Mouse (Mus musculus) spleen, adult 2 months (tissue): ENCODE measurements around the gene Nabp2. TPM values are rescaled to one million over a fixed set of nuclear protein-coding genes. Genes with fewer than 3 reads are reported as not detected.
A peak's percentile ranks its signal among the peaks of the same experiment; 100 is the strongest.

Experiments
- DNase-seq, 2 experiments: peaks; one replicate each; pipeline versions ENCODE4 v3.0.0 to v3.0.0-alpha.2; 2012 to 2021; ENCODE audit warnings: low spot score in 2 of 2, low read depth in 1 of 2
- H3K27ac ChIP-seq: fragments of 200-500 bp; 2 replicates; pipeline ENCODE4 v1.5.1; 2012; ENCODE audit warnings: low read length, inconsistent platforms; ENCODE audit not compliant: insufficient read depth
- H3K27me3 ChIP-seq: fragments of 200-500 bp; 2 replicates; pipeline ENCODE4 v1.6.1; 2012; ENCODE audit warnings: mild to moderate bottlenecking, moderate library complexity, low read length, inconsistent platforms; ENCODE audit not compliant: control insufficient read depth, insufficient read depth
- H3K36me3 ChIP-seq: fragments of 200-500 bp; 2 replicates; pipeline ENCODE4 v1.6.1; 2012; ENCODE audit warnings: mild to moderate bottlenecking, low read length, inconsistent platforms; ENCODE audit not compliant: control insufficient read depth, insufficient read depth
- H3K4me1 ChIP-seq: fragments of 200-500 bp; 2 replicates; pipeline ENCODE4 v1.6.1; 2011; ENCODE audit warnings: inconsistent platforms; ENCODE audit not compliant: control insufficient read depth, insufficient read depth, insufficient read length
- H3K4me3 ChIP-seq: fragments of 200-500 bp; 2 replicates; pipeline ENCODE4 v1.5.1; 2011; ENCODE audit warnings: mild to moderate bottlenecking, inconsistent platforms; ENCODE audit not compliant: insufficient read depth, insufficient read length; ENCODE audit errors: extremely low read depth
- CTCF ChIP-seq: fragments of 200-500 bp; IDR thresholded peaks from 2 replicates; pipeline ENCODE4 v1.5.1; 2011; ENCODE audit warnings: mild to moderate bottlenecking, inconsistent platforms; ENCODE audit not compliant: insufficient read depth, insufficient read length, insufficient replicate concordance; ENCODE audit errors: extremely low read depth
- POLR2A ChIP-seq: fragments of 200-500 bp; IDR thresholded peaks from 2 replicates; pipeline ENCODE4 v1.6.1; 2011; ENCODE audit warnings: low read depth, low read length, inconsistent platforms
- WGBS: fragments of 180-500 bp; shearing (Covaris S2); methylation state at CpG from one replicate; pipeline ENCODE4 v1.1.7; 2018; 5-methylcytosine and 5-hydroxymethylcytosine counted together
- polyA plus RNA-seq: library from polyadenylated mRNA; depleted of rRNA; stranded (reverse); fragments of >200 nt; gene quantifications from 2 replicates; pipeline ENCODE4 v1.2.3, GENCODE M21; 2012

Gene Nabp2
- polyA plus RNA-seq, 1 experiment, result 19.8 TPM

DNA sequence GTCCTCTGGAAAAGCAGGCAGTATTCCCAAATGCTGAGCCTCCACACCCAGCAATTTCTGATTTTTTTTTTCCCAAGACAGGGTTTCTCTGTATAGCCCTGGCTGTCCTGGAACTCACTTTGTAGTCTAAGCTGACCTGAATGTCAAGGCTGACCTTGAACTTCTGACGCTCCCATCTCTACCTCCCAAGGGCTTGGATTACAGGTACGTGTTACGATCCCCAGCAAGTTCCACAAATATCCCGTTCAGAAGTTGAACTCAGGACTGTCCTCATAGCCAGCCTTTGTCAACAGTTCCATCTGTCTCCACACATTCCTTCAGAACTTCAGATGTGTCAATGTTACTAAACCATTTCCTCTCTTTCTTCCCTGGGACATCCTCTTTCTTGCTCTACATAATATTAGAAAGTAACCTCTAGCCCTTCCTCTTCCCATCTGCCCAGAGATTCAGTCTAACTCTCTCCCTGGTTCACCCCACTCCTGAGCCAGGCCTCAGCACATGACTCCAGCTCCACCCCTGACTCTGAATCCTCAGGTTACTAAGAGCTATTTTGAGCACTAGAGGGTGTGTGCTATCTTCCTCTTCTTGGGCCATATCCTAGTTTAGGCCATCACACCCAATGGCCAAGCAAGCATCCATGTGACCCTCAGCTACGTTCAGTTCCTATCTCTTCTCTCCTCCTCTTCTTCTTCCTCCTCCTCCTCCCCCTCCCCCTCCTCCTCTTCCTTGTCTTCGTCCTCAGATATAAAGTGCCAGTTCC lies 38.1 kb downstream of the Nabp2 start:
- TF ChIP-seq CTCF, result no peak
- TF ChIP-seq POLR2A, result no peak
- no peak overlapping the region for H3K4me3 ChIP-seq
- DNase-seq, result no peak
- H3K27me3 ChIP-seq, result no peaks in the 10 kb centered on the region
- no peak overlapping the region for H3K27ac ChIP-seq
- no peaks in the 10 kb centered on the region for H3K36me3 ChIP-seq
- peaks cover 9% of the 10 kb centered on the region; the same call in 1 of the 2 replicates for H3K4me1 ChIP-seq
- 67% methylated on average over 6 of the region's 6 CpGs for WGBS

DNA sequence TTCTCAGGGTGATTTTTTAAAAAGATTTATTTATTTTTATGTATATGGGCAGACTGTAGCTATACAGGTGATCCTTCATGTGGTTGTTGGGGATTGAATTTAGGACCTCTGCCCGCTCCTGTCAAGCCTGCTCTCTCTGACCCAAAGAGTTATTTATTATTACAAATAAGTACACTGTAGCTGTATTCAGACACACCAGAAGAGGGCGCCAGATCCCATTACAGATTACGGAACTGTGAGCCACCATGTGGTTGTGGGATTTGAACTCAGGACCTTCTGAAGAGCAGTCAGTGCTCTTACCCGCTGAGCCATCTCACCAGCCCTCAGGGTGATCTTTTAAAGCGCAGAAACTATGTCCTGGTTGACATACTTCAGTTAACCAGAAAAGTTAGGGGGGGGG lies 39.1 kb downstream of the Nabp2 start:
- peaks cover 3% of the 10 kb centered on the region; the same call in 1 of the 2 replicates for H3K4me1 ChIP-seq
- TF ChIP-seq POLR2A (no peak), CTCF (no peak)
- DNase-seq, result no peak
- no peaks in the 10 kb centered on the region for H3K27me3 ChIP-seq
- 79% methylated on average over 5 of the region's 5 CpGs for whole genome bisulfite sequencing
- H3K36me3 ChIP-seq, result no peaks in the 10 kb centered on the region
- no peak overlapping the region for H3K4me3 ChIP-seq
- no peak overlapping the region for H3K27ac ChIP-seq

DNA sequence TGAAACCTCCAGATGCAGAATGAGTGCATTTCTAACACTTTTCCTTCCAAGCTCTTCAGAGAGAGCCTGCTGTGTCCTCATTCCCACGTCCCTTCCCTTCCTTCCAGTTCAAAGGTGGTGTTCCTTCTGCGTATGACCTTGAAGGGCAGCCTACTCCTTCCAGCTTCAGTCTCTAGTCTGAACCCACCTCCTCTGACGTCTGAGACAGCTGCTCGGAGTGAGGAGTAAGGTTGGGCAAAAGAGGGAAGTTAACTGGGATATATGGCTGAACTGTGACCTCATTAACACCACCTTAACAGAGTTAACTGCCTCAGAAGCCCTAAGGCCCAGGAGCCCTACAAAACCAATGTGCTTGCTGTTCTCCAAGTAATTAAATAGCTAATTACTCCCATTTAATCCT lies 40.7 kb downstream of the Nabp2 start:
- 71% methylated on average over 4 of the region's 4 CpGs for WGBS
- no peak overlapping the region for H3K27ac ChIP-seq

DNA sequence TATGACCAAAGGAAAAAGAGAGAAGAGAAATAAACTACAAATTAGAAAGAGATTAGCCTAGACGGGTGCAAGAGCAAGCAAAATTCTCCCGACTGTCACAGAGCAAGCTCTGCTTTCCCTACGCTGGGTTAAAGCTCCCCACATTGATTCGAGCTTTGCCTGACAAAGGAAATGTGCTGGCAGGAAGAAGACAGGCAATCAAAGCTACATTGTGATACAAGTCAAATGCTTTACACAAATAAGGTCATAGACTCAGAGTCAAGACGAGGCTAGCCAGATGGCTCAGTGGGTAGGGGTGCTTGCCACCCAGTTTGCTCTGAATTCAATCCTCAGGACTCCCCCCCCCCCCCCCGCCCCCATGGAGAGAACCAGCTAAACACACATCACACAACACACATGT lies 41.3 kb downstream of the Nabp2 start:
- Histone ChIP-seq H3K4me3 (no peak overlapping the region), H3K36me3 (no peaks in the 10 kb centered on the region; the same call in 1 of the 2 replicates), H3K27ac (no peak overlapping the region), H3K4me1 (no peaks in the 10 kb centered on the region; the same call in 1 of the 2 replicates), H3K27me3 (no peaks in the 10 kb centered on the region)
- TF ChIP-seq POLR2A (no peak), CTCF (no peak)
- 78% methylated on average over 6 of the region's 6 CpGs for WGBS
- DNase-seq, result no peak

More for the DNA sequence above, 40.7 kb downstream of the Nabp2 start:
- DNase-seq, result no peak
- Histone ChIP-seq H3K36me3 (no peaks in the 10 kb centered on the region), H3K27me3 (no peaks in the 10 kb centered on the region), H3K4me1 (no peaks in the 10 kb centered on the region; the same call in 1 of the 2 replicates), H3K4me3 (no peak overlapping the region)
- no peak for TF ChIP-seq CTCF
- TF ChIP-seq POLR2A, result no peak

DNA sequence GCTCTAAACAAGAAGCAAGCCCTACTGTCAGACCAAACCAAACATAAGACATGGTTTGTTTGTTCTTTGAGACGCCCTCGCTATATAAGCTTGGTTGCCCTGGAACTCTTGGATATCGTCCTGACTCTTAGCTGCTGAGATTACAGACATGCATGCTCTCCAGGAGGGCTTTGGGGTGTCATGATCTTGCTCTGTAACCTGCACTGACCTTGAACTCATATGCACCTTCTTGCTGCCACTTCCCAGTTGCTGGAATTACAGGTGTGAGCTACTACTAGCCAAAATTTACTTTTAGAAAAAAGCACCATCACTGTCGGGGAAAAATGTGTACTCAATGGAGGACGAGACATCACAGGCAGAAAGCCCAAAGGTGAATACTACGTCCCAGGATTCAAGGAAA lies 41.7 kb downstream of the Nabp2 start:
- TF ChIP-seq CTCF (no peak), POLR2A (no peak)
- Histone ChIP-seq H3K27me3 (no peaks in the 10 kb centered on the region), H3K4me3 (no peak overlapping the region), H3K27ac (peak overlapping the region; percentile 84), H3K36me3 (no peaks in the 10 kb centered on the region; the same call in 1 of the 2 replicates), H3K4me1 (no peaks in the 10 kb centered on the region; the same call in 1 of the 2 replicates)
- no peak for DNase-seq
- 84% methylated on average over 6 of the region's 6 CpGs for WGBS

DNA sequence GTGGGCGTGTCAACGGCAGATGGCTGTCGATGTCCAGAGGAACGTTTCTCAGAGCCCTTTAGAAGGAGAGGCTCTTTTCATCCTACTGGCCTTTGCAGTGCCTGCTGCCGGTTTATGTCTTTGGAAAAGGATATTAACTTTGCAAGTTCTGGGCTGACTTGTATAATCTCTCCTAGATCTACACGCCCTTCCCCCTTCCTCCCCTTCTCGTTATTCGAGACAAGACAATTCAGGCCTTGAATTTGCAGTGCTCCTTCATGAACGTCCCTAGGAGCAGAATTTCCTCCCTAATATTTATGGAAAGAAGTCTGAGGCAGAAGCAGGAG lies 42.1 kb downstream of the Nabp2 start:
- TF ChIP-seq POLR2A (no peak), CTCF (no peak)
- 5% methylated on average over 9 of the region's 9 CpGs for WGBS
- Histone ChIP-seq H3K4me1 (no peaks in the 10 kb centered on the region; the same call in 1 of the 2 replicates), H3K27ac (peak overlapping the region; percentile 84), H3K36me3 (no peaks in the 10 kb centered on the region; the same call in 1 of the 2 replicates), H3K27me3 (no peaks in the 10 kb centered on the region), H3K4me3 (peak overlapping the region; percentile 63)
- DNase-seq, result no peak

DNA sequence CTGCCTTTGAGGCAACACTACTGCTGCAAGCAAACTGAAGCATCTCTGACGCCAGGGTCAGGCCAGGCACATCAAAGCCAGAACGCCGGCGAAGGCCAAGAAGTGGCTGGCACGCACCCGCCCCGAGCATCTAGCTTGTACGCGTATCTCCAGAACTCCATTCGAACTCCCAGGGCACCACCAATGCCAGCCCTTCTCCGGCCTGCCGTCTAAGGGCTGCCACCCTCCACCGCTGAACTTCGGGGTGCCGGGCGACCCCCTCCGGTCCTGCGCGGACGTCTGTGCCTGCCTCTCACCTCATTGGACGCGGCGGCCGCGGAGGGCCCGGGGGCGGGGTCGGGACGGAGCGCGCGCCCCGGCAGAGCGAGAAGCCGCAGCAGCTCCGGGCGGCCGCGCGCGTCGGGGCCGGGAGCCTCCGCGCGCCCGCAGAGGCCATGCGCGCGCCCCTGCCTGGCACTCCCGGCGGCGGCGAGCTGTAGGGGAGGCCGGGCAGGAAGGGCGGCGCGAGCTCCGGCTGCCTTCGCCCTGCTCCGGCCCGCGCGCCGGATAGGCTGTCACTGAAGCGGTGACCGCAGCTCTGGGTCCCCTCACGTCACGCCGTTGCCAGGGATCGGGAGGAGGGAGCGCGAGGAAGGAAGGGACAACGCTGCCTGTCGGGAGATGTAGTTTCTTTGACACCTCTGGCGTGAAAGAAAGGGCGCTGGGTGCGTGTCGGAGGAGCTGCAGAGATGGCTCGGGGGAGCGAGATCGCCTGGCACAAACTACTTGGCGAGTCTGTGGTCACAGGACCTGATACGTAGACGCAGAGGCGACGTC lies 42.7 kb downstream of the Nabp2 start, which contains the start of gene Coq10a:
TSS of gene Coq10a (minus strand) at position 596 of the 816 bp plus-strand sequence.
- DNase-seq, result peak; percentile 81 to 87
- H3K36me3 ChIP-seq, result no peaks in the 10 kb centered on the region; the same call in 1 of the 2 replicates
- no peaks in the 10 kb centered on the region for H3K27me3 ChIP-seq
- H3K4me1 ChIP-seq, result no peaks in the 10 kb centered on the region; the same call in 1 of the 2 replicates
- peak within 1 kb of the TSS; percentile 63 for H3K4me3 ChIP-seq
- WGBS, result under 1% methylated on average over 81 of the region's 87 CpGs
- H3K27ac ChIP-seq, result peak within 1 kb of the TSS; percentile 84
- peak; percentile 83 for TF ChIP-seq POLR2A
- TF ChIP-seq CTCF, result no peak
